Mouse (Mus musculus): Measurements from ENCODE around the gene Evc. TPM values are rescaled to one million over a fixed set of nuclear protein-coding genes. Genes with fewer than 3 reads are reported as not detected.

Evc gene
- polyA plus RNA-seq, 1 experiment from 2014 or later, result 23.5 TPM

GRCm38 (mm10) chr5:37338288-37338687 lies 1.6 kb upstream of the Evc start, which contains the start of gene Evc2:
TSS of gene Evc2 (plus strand) at chr5:37338499.
- Histone ChIP-seq H3K9me3 (no peaks in the 10 kb centered on the region), H3K9ac (peak within 1 kb of the TSS; percentile 76), H3K36me3 (peaks cover 15% of the 10 kb centered on the region), H3K27me3 (no peaks in the 10 kb centered on the region), H3K4me1 (peaks cover 46% of the 10 kb centered on the region), H3K4me3 (peak within 1 kb of the TSS; percentile 75), H3K4me2 (peak within 1 kb of the TSS; percentile 88), H3K27ac (peak within 1 kb of the TSS; percentile 87)
- ATAC-seq (ENCODE audit: insufficient number of reproducible peaks, low FRiP score, low TSS enrichment, low read depth), result peak; percentile 82
- 0% methylated on average over 25 of the region's 27 CpGs for WGBS

DNA sequence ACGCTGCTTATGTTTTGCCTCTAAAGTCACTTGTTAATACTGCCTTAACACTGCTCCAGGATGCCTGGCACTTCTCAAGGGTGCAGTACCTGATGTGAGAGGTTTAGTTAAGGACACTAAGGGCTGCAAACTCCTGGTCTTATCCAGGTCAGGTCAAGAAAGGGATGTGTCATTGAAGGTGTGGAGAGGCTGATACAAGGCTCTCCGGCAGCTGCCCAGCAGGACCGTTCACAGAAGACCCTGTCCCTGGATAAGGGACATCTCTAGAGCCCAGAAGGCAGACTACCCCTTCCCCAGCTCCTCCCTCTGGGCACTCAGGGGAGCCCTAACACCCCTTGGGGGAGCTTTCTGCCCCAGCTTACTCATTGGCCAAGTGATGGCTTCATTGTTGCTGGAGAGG lies 1.0 kb upstream of the Evc start:
- Histone ChIP-seq H3K9ac (0 out of 2 replicates have a peak overlapping the region, but pooled peaks have one; percentile 76), H3K4me1 (peaks cover 46% of the 10 kb centered on the region), H3K36me3 (peaks cover 9% of the 10 kb centered on the region; the same call in 1 of the 2 replicates), H3K9me3 (no peaks in the 10 kb centered on the region), H3K27me3 (no peaks in the 10 kb centered on the region), H3K27ac (peak overlapping the region; percentile 87), H3K4me2 (peak overlapping the region; percentile 88), H3K4me3 (peak overlapping the region; percentile 71)
- no peak for ATAC-seq (ENCODE audit: insufficient number of reproducible peaks, low FRiP score, low TSS enrichment, low read depth)
- 54% methylated on average over 3 of the region's 3 CpGs for WGBS

- WGBS, result 51% methylated on average over 3 of the region's 3 CpGs
- H3K4me3 ChIP-seq, result no peak overlapping the region
Measured at GRCm38 (mm10) chr5:37335061-37335460, 1.6 kb downstream of the Evc start.

GRCm38 (mm10) chr5:37332066-37332465 lies 4.6 kb downstream of the Evc start:
- Histone ChIP-seq H3K27ac (no peak overlapping the region), H3K4me2 (no peak overlapping the region), H3K4me1 (peaks cover 22% of the 10 kb centered on the region), H3K36me3 (peaks cover 51% of the 10 kb centered on the region), H3K27me3 (no peaks in the 10 kb centered on the region), H3K9ac (no peak overlapping the region), H3K4me3 (no peak overlapping the region), H3K9me3 (no peaks in the 10 kb centered on the region)
- no peak for ATAC-seq (ENCODE audit: insufficient number of reproducible peaks, low FRiP score, low TSS enrichment, low read depth)
- 82% methylated on average over 4 of the region's 4 CpGs for WGBS

More at GRCm38 (mm10) chr5:37335061-37335460, 1.6 kb downstream of the Evc start:
- H3K9ac ChIP-seq, result no peak overlapping the region
- H3K27me3 ChIP-seq, result no peaks in the 10 kb centered on the region
- ATAC-seq (ENCODE audit: insufficient number of reproducible peaks, low FRiP score, low TSS enrichment, low read depth), result no peak
- H3K4me2 ChIP-seq, result no peak overlapping the region
- H3K27ac ChIP-seq, result no peak overlapping the region
- peaks cover 24% of the 10 kb centered on the region for H3K36me3 ChIP-seq
- H3K4me1 ChIP-seq, result peaks cover 46% of the 10 kb centered on the region
- H3K9me3 ChIP-seq, result no peaks in the 10 kb centered on the region

- Histone ChIP-seq H3K36me3 (peaks cover 61% of the 10 kb centered on the region), H3K4me3 (no peak overlapping the region), H3K4me2 (no peak overlapping the region), H3K4me1 (peaks cover 17% of the 10 kb centered on the region), H3K9me3 (no peaks in the 10 kb centered on the region), H3K9ac (no peak overlapping the region), H3K27me3 (no peaks in the 10 kb centered on the region), H3K27ac (no peak overlapping the region)
- WGBS, result 94% methylated on average over 2 of the region's 2 CpGs
- no peak for ATAC-seq (ENCODE audit: insufficient number of reproducible peaks, low FRiP score, low TSS enrichment, low read depth)
Measured at GRCm38 (mm10) chr5:37331133-37331505, 5.6 kb downstream of the Evc start.

DNA sequence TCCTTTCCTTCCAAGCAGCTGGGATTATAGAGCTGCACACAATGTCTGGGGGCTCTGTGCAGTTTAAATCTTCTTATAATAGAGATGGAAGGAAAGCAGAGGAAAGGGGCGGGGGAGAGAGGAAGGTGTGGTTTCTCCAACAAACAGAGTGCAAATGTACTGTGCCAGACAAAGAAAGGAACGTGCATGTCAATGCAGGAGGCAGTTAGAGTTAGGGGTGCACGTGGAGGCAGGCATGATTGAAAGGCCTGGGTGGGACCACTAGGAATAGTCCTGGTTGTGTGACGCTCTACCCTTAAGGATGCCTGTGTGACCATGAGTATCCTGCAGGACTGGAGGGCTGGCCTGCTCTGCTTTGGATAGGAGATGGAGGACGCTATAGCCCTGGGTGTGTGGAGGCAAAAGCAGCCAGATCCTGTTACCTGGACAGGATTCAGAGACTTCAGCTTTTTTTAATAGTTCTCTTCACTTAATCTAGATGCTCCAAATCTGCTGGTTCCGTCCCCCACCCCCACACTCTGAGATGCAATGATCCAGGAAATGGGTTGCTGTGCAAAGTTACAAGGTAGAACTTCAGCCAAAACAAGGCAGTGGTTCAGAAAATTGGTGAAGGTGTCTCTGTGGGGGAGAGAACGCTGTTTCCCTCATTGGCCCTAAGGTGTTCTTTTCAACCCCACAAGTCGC lies 6.1 kb downstream of the Evc start:
- H3K36me3 ChIP-seq, result peaks cover 66% of the 10 kb centered on the region
- WGBS, result 83% methylated on average over 8 of the region's 8 CpGs

DNA sequence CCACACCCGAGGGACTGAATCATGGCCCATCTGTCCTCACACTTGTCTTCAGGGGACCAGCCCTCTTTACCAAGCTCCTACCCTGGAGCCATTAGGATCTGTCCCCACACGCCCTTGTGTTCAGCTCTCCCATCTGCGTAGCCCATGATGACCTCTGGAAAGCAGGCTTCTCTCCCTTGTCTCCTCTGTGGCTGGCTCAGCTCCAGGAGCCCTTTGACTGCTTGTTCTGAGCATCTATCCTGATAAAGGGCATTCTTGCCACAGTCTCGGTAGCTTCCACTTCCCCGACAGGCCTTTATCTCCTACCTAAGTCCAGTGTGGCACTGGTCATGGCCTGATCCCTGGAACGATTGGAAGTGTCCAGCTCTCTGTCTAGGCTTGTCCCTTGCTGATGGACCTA lies 10.0 kb downstream of the Evc start:
- Histone ChIP-seq H3K4me2 (no peak overlapping the region), H3K9ac (no peak overlapping the region), H3K4me3 (no peak overlapping the region), H3K9me3 (no peaks in the 10 kb centered on the region), H3K4me1 (no peaks in the 10 kb centered on the region), H3K27me3 (no peaks in the 10 kb centered on the region), H3K36me3 (peaks cover 92% of the 10 kb centered on the region), H3K27ac (no peak overlapping the region)
- 82% methylated on average over 6 of the region's 6 CpGs for WGBS
- no peak for ATAC-seq (ENCODE audit: insufficient number of reproducible peaks, low FRiP score, low TSS enrichment, low read depth)

More for the DNA sequence above, 6.1 kb downstream of the Evc start:
- H3K4me2 ChIP-seq, result no peak overlapping the region
- H3K4me1 ChIP-seq, result peaks cover 11% of the 10 kb centered on the region
- no peaks in the 10 kb centered on the region for H3K27me3 ChIP-seq
- H3K9me3 ChIP-seq, result no peaks in the 10 kb centered on the region
- no peak overlapping the region for H3K9ac ChIP-seq
- ATAC-seq (ENCODE audit: insufficient number of reproducible peaks, low FRiP score, low TSS enrichment, low read depth), result no peak
- no peak overlapping the region for H3K27ac ChIP-seq
- H3K4me3 ChIP-seq, result no peak overlapping the region

- Histone ChIP-seq H3K4me3 (no peak overlapping the region), H3K9ac (no peak overlapping the region), H3K27me3 (no peaks in the 10 kb centered on the region), H3K27ac (no peak overlapping the region), H3K9me3 (no peaks in the 10 kb centered on the region), H3K4me1 (no peaks in the 10 kb centered on the region), H3K36me3 (peaks cover 94% of the 10 kb centered on the region), H3K4me2 (no peak overlapping the region)
- no peak for ATAC-seq (ENCODE audit: insufficient number of reproducible peaks, low FRiP score, low TSS enrichment, low read depth)
- WGBS, result 91% methylated on average over 4 of the region's 4 CpGs
Measured at GRCm38 (mm10) chr5:37320761-37321160, 15.9 kb downstream of the Evc start.

DNA sequence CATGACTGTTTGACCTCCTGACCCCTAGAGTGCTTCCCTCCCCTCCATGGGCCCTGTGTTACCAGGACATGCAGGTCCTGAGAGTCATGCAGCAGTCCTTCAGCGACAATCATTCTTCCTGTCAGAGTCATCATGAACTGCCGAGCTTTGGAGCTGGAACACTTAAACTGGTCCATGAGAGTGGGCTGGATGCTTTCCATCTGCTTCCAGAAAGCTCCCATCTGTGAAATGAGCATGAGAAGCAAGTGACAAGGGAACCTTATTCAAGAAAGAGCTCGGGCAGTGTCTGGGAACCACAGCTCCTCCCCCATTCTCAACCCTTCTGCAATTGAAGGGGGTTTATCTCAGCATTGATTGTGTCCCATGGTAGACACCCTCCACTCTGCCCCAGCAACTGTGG lies 16.5 kb downstream of the Evc start:
- no peak for ATAC-seq (ENCODE audit: insufficient number of reproducible peaks, low FRiP score, low TSS enrichment, low read depth)
- Histone ChIP-seq H3K4me1 (no peaks in the 10 kb centered on the region), H3K27me3 (no peaks in the 10 kb centered on the region), H3K4me3 (no peak overlapping the region), H3K36me3 (peaks cover 94% of the 10 kb centered on the region), H3K9me3 (0 out of 2 replicates have a peak, but pooled peaks cover 4% of the 10 kb centered on the region), H3K9ac (no peak overlapping the region), H3K27ac (no peak overlapping the region), H3K4me2 (no peak overlapping the region)
- WGBS, result 76% methylated on average over 3 of the region's 3 CpGs

DNA sequence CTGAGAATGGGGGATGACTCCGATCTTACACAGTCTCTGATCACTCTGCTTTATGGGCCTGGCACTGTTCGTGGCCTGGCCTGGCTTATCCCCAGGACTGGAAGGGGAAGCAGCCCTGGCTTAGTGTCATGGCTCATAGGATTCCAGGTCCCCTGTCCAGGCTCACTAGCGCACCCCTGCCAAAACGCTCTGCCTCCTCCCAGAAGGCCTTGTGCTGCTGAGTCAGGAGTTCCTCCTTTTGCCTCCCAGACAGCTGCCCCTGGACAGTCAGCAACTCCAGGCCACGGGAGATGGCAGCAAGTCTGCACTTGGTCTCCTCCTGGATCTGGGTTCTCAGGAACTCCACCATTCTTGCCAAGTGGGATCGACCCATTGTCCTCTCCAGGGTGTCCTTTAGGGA lies 18.0 kb downstream of the Evc start:
- Histone ChIP-seq H3K4me3 (no peak overlapping the region), H3K4me2 (no peak overlapping the region), H3K9me3 (0 out of 2 replicates have a peak, but pooled peaks cover 7% of the 10 kb centered on the region), H3K9ac (no peak overlapping the region), H3K4me1 (no peaks in the 10 kb centered on the region), H3K27ac (no peak overlapping the region), H3K36me3 (peaks cover 94% of the 10 kb centered on the region), H3K27me3 (no peaks in the 10 kb centered on the region)
- no peak for ATAC-seq (ENCODE audit: insufficient number of reproducible peaks, low FRiP score, low TSS enrichment, low read depth)
- 83% methylated on average over 6 of the region's 6 CpGs for WGBS

GRCm38 (mm10) chr5:37312980-37313722 lies 23.5 kb downstream of the Evc start:
- 79% methylated on average over 12 of the region's 12 CpGs for WGBS
- Histone ChIP-seq H3K27me3 (no peaks in the 10 kb centered on the region), H3K36me3 (peaks cover 93% of the 10 kb centered on the region), H3K4me2 (no peak overlapping the region), H3K9ac (no peak overlapping the region), H3K9me3 (0 out of 2 replicates have a peak, but pooled peaks cover 7% of the 10 kb centered on the region), H3K27ac (no peak overlapping the region), H3K4me1 (no peaks in the 10 kb centered on the region), H3K4me3 (no peak overlapping the region)
- ATAC-seq (ENCODE audit: insufficient number of reproducible peaks, low FRiP score, low TSS enrichment, low read depth), result no peak

- WGBS, result 82% methylated on average over 9 of the region's 9 CpGs
- Histone ChIP-seq H3K36me3 (peaks cover 92% of the 10 kb centered on the region), H3K9ac (no peak overlapping the region), H3K4me3 (no peak overlapping the region), H3K27me3 (no peaks in the 10 kb centered on the region), H3K4me2 (no peak overlapping the region), H3K9me3 (0 out of 2 replicates have a peak, but pooled peaks cover 1% of the 10 kb centered on the region), H3K4me1 (no peaks in the 10 kb centered on the region), H3K27ac (no peak overlapping the region)
- no peak for ATAC-seq (ENCODE audit: insufficient number of reproducible peaks, low FRiP score, low TSS enrichment, low read depth)
Measured at GRCm38 (mm10) chr5:37310026-37310425, 26.7 kb downstream of the Evc start.
